Mouse (Mus musculus) cortical plate, adult 2 months (tissue): Measurements from ENCODE around the gene Il6st.

ENCODE experiments used
- CTCF ChIP-seq: fragments of 200-500 bp; IDR thresholded peaks from 2 replicates; pipeline ENCODE4 v1.5.1; 2011; ENCODE audit warnings: mild to moderate bottlenecking, control low read depth, low read length; ENCODE audit not compliant: insufficient read depth; ENCODE audit errors: extremely low read depth
- POLR2A ChIP-seq: fragments of 200-500 bp; IDR thresholded peaks from 2 replicates; pipeline ENCODE4 v1.6.1; 2011; ENCODE audit warnings: mild to moderate bottlenecking, low read length, control low read depth; ENCODE audit not compliant: insufficient read depth; ENCODE audit errors: extremely low read depth

GRCm38 (mm10) chr13:112417163-112417523 lies 46.7 kb upstream of the Il6st start:
- TF ChIP-seq POLR2A (no peak), CTCF (no peak)
